Mouse (Mus musculus): ENCODE results near the gene Fcrl5.

DNA sequence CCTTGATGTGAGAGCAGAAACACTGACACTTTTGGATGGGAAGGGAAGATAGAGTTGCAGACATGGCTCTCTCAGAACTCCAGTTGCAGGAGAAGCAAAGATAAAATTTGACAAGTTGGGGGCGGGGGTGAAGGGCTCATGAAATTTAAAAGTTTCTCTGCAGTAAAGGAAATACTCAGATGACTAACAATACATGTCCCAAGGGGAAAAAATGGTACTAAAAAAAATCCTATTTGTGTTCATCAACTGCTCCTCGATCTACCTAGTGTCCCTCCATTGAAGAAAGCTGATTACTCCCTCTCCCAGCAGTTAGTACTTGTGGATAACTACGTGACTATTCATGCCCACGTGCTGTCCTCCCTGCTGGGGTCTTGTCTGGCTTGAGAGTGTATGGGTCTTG is 36.8 kb upstream of the Fcrl5 start:
- TF ChIP-seq CTCF (IDR thresholded peaks at IDR 0.05; ENCODE audit: low read depth) (no peak), EP300 (optimal IDR thresholded peaks at IDR 0.05) (no peak)

All from stomach, postnatal 0 days (tissue).